Mouse (Mus musculus): ENCODE data around the gene Zfp326.

The Zfp326 gene

GRCm38 (mm10) chr5:105867841-105868447, 8.4 kb upstream of the Zfp326 start:
- DNase-seq, result peak; percentile 73

- peak; percentile 82 for DNase-seq
These were observed 7.8 kb upstream of the Zfp326 start for GRCm38 (mm10) chr5:105868593-105868992.

- no peak for DNase-seq
These were observed 6.6 kb upstream of the Zfp326 start for GRCm38 (mm10) chr5:105869739-105870138.

- DNase-seq, result no peak
These were observed 5.2 kb upstream of the Zfp326 start for GRCm38 (mm10) chr5:105871140-105871539.

- DNase-seq, result no peak
These were observed 4.2 kb upstream of the Zfp326 start for GRCm38 (mm10) chr5:105872176-105872575.

- no peak for DNase-seq
These were observed 3.4 kb upstream of the Zfp326 start for GRCm38 (mm10) chr5:105872916-105873315.

- no peak for DNase-seq
These were observed 2.6 kb upstream of the Zfp326 start for GRCm38 (mm10) chr5:105873774-105874173.

- DNase-seq, result no peak
These were observed 1.9 kb upstream of the Zfp326 start for GRCm38 (mm10) chr5:105874476-105874875.

- DNase-seq, result no peak
These were observed 785 bp downstream of the Zfp326 start for GRCm38 (mm10) chr5:105876925-105877774.

- no peak for DNase-seq
These were observed 11.0 kb downstream of the Zfp326 start for GRCm38 (mm10) chr5:105887317-105887716.

- DNase-seq, result no peak
These were observed 21.8 kb downstream of the Zfp326 start for GRCm38 (mm10) chr5:105898161-105898560.

- DNase-seq, result no peak
These were observed 32.8 kb downstream of the Zfp326 start for GRCm38 (mm10) chr5:105909209-105909608.

- DNase-seq, result no peak
These were observed 33.3 kb downstream of the Zfp326 start for GRCm38 (mm10) chr5:105909671-105910070.

GRCm38 (mm10) chr5:105911498-105911897, 35.1 kb downstream of the Zfp326 start:
- DNase-seq, result no peak

- no peak for DNase-seq
These were observed 41.0 kb downstream of the Zfp326 start for GRCm38 (mm10) chr5:105917398-105917797.

- DNase-seq, result peak; percentile 44
These were observed 41.9 kb downstream of the Zfp326 start for GRCm38 (mm10) chr5:105918289-105918688.

GRCm38 (mm10) chr5:105922818-105923487, 46.6 kb downstream of the Zfp326 start:
- DNase-seq, result peak; percentile 51

GRCm38 (mm10) chr5:105924347-105924746, 48.0 kb downstream of the Zfp326 start:
- DNase-seq, result no peak

- peak; percentile 43 for DNase-seq
These were observed 49.3 kb downstream of the Zfp326 start for GRCm38 (mm10) chr5:105925568-105926255.

GRCm38 (mm10) chr5:105930282-105930681, 53.9 kb downstream of the Zfp326 start:
- peak; percentile 68 for DNase-seq

- DNase-seq, result no peak
These were observed 56.0 kb downstream of the Zfp326 start for GRCm38 (mm10) chr5:105932392-105932791.

GRCm38 (mm10) chr5:105941951-105942350, 65.6 kb downstream of the Zfp326 start:
- no peak for DNase-seq
